Mouse (Mus musculus): Measurements from ENCODE around the gene Acer3. TPM values are rescaled to one million over a fixed set of nuclear protein-coding genes. Genes with fewer than 3 reads are reported as not detected.
"Not testable (repeated sequence)": the region's sequence is repeated elsewhere in the genome, so short reads cannot be mapped to it uniquely, and the experiment has no call there.

The Acer3 gene
- polyA plus RNA-seq, 1 experiment from 2014 or later = 35.2 TPM

- H3K9me3 ChIP-seq (ENCODE audit: control insufficient read depth, low read length) = no peaks in the 10 kb centered on the region
- ATAC-seq (replicated peaks; ENCODE audit: low FRiP score) (no peak), DNase-seq (ENCODE audit: low spot score) (no peak)
- no peak overlapping the region for H3K27ac ChIP-seq (ENCODE audit: low read depth, low read length)
- no peaks in the 10 kb centered on the region for H3K27me3 ChIP-seq (replicated peaks; ENCODE audit: control insufficient read depth, insufficient read depth, low read length)
- H3K4me1 ChIP-seq (replicated peaks; ENCODE audit: control insufficient read depth, insufficient read depth, low read length) = no peaks in the 10 kb centered on the region
- no peak overlapping the region for H3K4me3 ChIP-seq (ENCODE audit: low read depth, low read length)
- no peak overlapping the region for H3K4me2 ChIP-seq
- H3K36me3 ChIP-seq (ENCODE audit: control insufficient read depth, insufficient read depth, low read length) = no peaks in the 10 kb centered on the region; the same call in 1 of the 2 replicates
- no peak overlapping the region for H3K9ac ChIP-seq (ENCODE audit: low read depth, low read length)
Observed at GRCm38 (mm10) chr7:98276263-98276662, 44.7 kb downstream of the Acer3 start.

- ATAC-seq (replicated peaks; ENCODE audit: low FRiP score); H3K36me3 ChIP-seq (ENCODE audit: control insufficient read depth, insufficient read depth, low read length); H3K9me3 ChIP-seq (ENCODE audit: control insufficient read depth, low read length); H3K27me3 ChIP-seq (replicated peaks; ENCODE audit: control insufficient read depth, insufficient read depth, low read length); H3K9ac ChIP-seq (ENCODE audit: low read depth, low read length); H3K4me3 ChIP-seq (ENCODE audit: low read depth, low read length); H3K27ac ChIP-seq (ENCODE audit: low read depth, low read length); DNase-seq (ENCODE audit: low spot score); H3K4me1 ChIP-seq (replicated peaks; ENCODE audit: control insufficient read depth, insufficient read depth, low read length): not testable (repeated sequence)
- peak overlapping the region; percentile 29 for H3K4me2 ChIP-seq
- 52% methylated on average over 14 of the region's 15 CpGs for WGBS
Observed at GRCm38 (mm10) chr7:98268166-98268565, 52.8 kb downstream of the Acer3 start.

GRCm38 (mm10) chr7:98252520-98252919 is 68.5 kb downstream of the Acer3 start:
- Histone ChIP-seq H3K4me2 (no peak overlapping the region), H3K4me3 (ENCODE audit: low read depth, low read length) (no peak overlapping the region), H3K9ac (ENCODE audit: low read depth, low read length) (no peak overlapping the region), H3K27me3 (replicated peaks; ENCODE audit: control insufficient read depth, insufficient read depth, low read length) (no peaks in the 10 kb centered on the region), H3K27ac (ENCODE audit: low read depth, low read length) (no peak overlapping the region), H3K9me3 (ENCODE audit: control insufficient read depth, low read length) (no peaks in the 10 kb centered on the region), H3K4me1 (replicated peaks; ENCODE audit: control insufficient read depth, insufficient read depth, low read length) (no peaks in the 10 kb centered on the region), H3K36me3 (ENCODE audit: control insufficient read depth, insufficient read depth, low read length) (peaks cover 5% of the 10 kb centered on the region)
- WGBS = 86% methylated on average over 2 of the region's 2 CpGs
- DNase-seq (ENCODE audit: low spot score) (no peak), ATAC-seq (replicated peaks; ENCODE audit: low FRiP score) (no peak)

- Histone ChIP-seq H3K36me3 (ENCODE audit: control insufficient read depth, insufficient read depth, low read length) (no peaks in the 10 kb centered on the region), H3K9me3 (ENCODE audit: control insufficient read depth, low read length) (no peaks in the 10 kb centered on the region), H3K9ac (ENCODE audit: low read depth, low read length) (no peak overlapping the region), H3K4me1 (replicated peaks; ENCODE audit: control insufficient read depth, insufficient read depth, low read length) (no peaks in the 10 kb centered on the region), H3K27me3 (replicated peaks; ENCODE audit: control insufficient read depth, insufficient read depth, low read length) (no peaks in the 10 kb centered on the region), H3K4me2 (no peak overlapping the region), H3K4me3 (ENCODE audit: low read depth, low read length) (no peak overlapping the region), H3K27ac (ENCODE audit: low read depth, low read length) (no peak overlapping the region)
- no peak for ATAC-seq (replicated peaks; ENCODE audit: low FRiP score)
- DNase-seq (ENCODE audit: low spot score) = no peak
- 94% methylated on average over 3 of the region's 3 CpGs for WGBS
Observed at GRCm38 (mm10) chr7:98236686-98237359, 84.2 kb downstream of the Acer3 start.

- ATAC-seq (replicated peaks; ENCODE audit: low FRiP score) (no peak), DNase-seq (ENCODE audit: low spot score) (no peak)
- Histone ChIP-seq H3K9ac (ENCODE audit: low read depth, low read length) (no peak overlapping the region), H3K9me3 (ENCODE audit: control insufficient read depth, low read length) (no peaks in the 10 kb centered on the region), H3K4me1 (replicated peaks; ENCODE audit: control insufficient read depth, insufficient read depth, low read length) (no peaks in the 10 kb centered on the region), H3K4me2 (no peak overlapping the region), H3K4me3 (ENCODE audit: low read depth, low read length) (no peak overlapping the region), H3K27me3 (replicated peaks; ENCODE audit: control insufficient read depth, insufficient read depth, low read length) (no peaks in the 10 kb centered on the region), H3K36me3 (ENCODE audit: control insufficient read depth, insufficient read depth, low read length) (0 out of 2 replicates have a peak, but pooled peaks cover 2% of the 10 kb centered on the region), H3K27ac (ENCODE audit: low read depth, low read length) (no peak overlapping the region)
- 76% methylated on average over 4 of the region's 4 CpGs for WGBS
Observed at GRCm38 (mm10) chr7:98223796-98224195, 97.2 kb downstream of the Acer3 start.

GRCm38 (mm10) chr7:98216713-98217112 is 104.3 kb downstream of the Acer3 start:
- DNase-seq (ENCODE audit: low spot score) (no peak), ATAC-seq (replicated peaks; ENCODE audit: low FRiP score) (no peak)
- Histone ChIP-seq H3K9ac (ENCODE audit: low read depth, low read length) (no peak overlapping the region), H3K4me1 (replicated peaks; ENCODE audit: control insufficient read depth, insufficient read depth, low read length) (no peaks in the 10 kb centered on the region), H3K9me3 (ENCODE audit: control insufficient read depth, low read length) (no peaks in the 10 kb centered on the region), H3K4me2 (no peak overlapping the region), H3K36me3 (ENCODE audit: control insufficient read depth, insufficient read depth, low read length) (no peaks in the 10 kb centered on the region; the same call in 1 of the 2 replicates), H3K27me3 (replicated peaks; ENCODE audit: control insufficient read depth, insufficient read depth, low read length) (no peaks in the 10 kb centered on the region), H3K27ac (ENCODE audit: low read depth, low read length) (no peak overlapping the region), H3K4me3 (ENCODE audit: low read depth, low read length) (no peak overlapping the region)

- WGBS = 69% methylated on average over 4 of the region's 4 CpGs
- Histone ChIP-seq H3K27me3 (replicated peaks; ENCODE audit: control insufficient read depth, insufficient read depth, low read length) (no peaks in the 10 kb centered on the region), H3K4me1 (replicated peaks; ENCODE audit: control insufficient read depth, insufficient read depth, low read length) (no peaks in the 10 kb centered on the region), H3K4me3 (ENCODE audit: low read depth, low read length) (no peak overlapping the region), H3K9me3 (ENCODE audit: control insufficient read depth, low read length) (no peaks in the 10 kb centered on the region), H3K4me2 (no peak overlapping the region), H3K27ac (ENCODE audit: low read depth, low read length) (no peak overlapping the region), H3K36me3 (ENCODE audit: control insufficient read depth, insufficient read depth, low read length) (no peaks in the 10 kb centered on the region), H3K9ac (ENCODE audit: low read depth, low read length) (no peak overlapping the region)
- ATAC-seq (replicated peaks; ENCODE audit: low FRiP score) (no peak), DNase-seq (ENCODE audit: low spot score) (no peak)
Observed at GRCm38 (mm10) chr7:98202946-98203345, 118.1 kb downstream of the Acer3 start.

GRCm38 (mm10) chr7:98201493-98202028 is 119.4 kb downstream of the Acer3 start:
- WGBS = 84% methylated on average over 5 of the region's 5 CpGs
- Histone ChIP-seq H3K4me1 (replicated peaks; ENCODE audit: control insufficient read depth, insufficient read depth, low read length) (no peaks in the 10 kb centered on the region), H3K27me3 (replicated peaks; ENCODE audit: control insufficient read depth, insufficient read depth, low read length) (no peaks in the 10 kb centered on the region), H3K4me2 (no peak overlapping the region), H3K9ac (ENCODE audit: low read depth, low read length) (no peak overlapping the region), H3K9me3 (ENCODE audit: control insufficient read depth, low read length) (no peaks in the 10 kb centered on the region), H3K36me3 (ENCODE audit: control insufficient read depth, insufficient read depth, low read length) (no peaks in the 10 kb centered on the region), H3K27ac (ENCODE audit: low read depth, low read length) (no peak overlapping the region), H3K4me3 (ENCODE audit: low read depth, low read length) (no peak overlapping the region)
- DNase-seq (ENCODE audit: low spot score) (no peak), ATAC-seq (replicated peaks; ENCODE audit: low FRiP score) (no peak)

GRCm38 (mm10) chr7:98200396-98200795 is 120.6 kb downstream of the Acer3 start:
- no peak for DNase-seq (ENCODE audit: low spot score)
- Histone ChIP-seq H3K27ac (ENCODE audit: low read depth, low read length) (no peak overlapping the region), H3K36me3 (ENCODE audit: control insufficient read depth, insufficient read depth, low read length) (no peaks in the 10 kb centered on the region), H3K4me2 (no peak overlapping the region), H3K27me3 (replicated peaks; ENCODE audit: control insufficient read depth, insufficient read depth, low read length) (peaks cover 9% of the 10 kb centered on the region), H3K9ac (ENCODE audit: low read depth, low read length) (no peak overlapping the region), H3K9me3 (ENCODE audit: control insufficient read depth, low read length) (no peaks in the 10 kb centered on the region), H3K4me3 (ENCODE audit: low read depth, low read length) (no peak overlapping the region), H3K4me1 (replicated peaks; ENCODE audit: control insufficient read depth, insufficient read depth, low read length) (no peaks in the 10 kb centered on the region)
- WGBS = 79% methylated on average over 3 of the region's 3 CpGs
- no peak for ATAC-seq (replicated peaks; ENCODE audit: low FRiP score)
